Mouse (Mus musculus): ENCODE data around the gene Nt5c3b. TPM values are rescaled to one million over a fixed set of nuclear protein-coding genes. Genes with fewer than 3 reads are reported as not detected.

Gene Nt5c3b
- polyA plus RNA-seq, 1 experiment from 2014 or later = 31.6 TPM

DNA sequence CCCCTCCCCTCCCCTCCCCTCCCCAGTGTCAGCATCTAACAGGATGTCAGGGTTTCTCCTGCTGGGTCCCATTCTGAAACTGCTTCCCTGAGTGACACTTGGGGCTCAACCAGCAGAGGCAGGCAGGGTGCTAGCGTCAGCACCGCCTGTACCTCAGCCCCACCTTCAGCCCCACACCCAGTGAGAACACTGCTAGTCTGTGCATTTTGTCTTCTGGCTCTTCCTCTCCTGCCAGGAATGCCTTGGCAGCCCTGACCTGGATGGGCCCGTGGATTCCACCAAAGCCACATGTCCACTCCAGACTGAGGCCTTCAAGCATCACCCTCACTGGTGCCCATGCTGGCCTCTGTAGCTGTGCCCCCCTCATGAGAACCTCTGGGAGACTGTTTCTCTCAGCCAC, 31.9 kb downstream of the Nt5c3b start:
- WGBS = 78% methylated on average over 3 of the region's 3 CpGs
- no peaks in the 10 kb centered on the region for H3K9me3 ChIP-seq (ENCODE audit: control insufficient read depth)

DNA sequence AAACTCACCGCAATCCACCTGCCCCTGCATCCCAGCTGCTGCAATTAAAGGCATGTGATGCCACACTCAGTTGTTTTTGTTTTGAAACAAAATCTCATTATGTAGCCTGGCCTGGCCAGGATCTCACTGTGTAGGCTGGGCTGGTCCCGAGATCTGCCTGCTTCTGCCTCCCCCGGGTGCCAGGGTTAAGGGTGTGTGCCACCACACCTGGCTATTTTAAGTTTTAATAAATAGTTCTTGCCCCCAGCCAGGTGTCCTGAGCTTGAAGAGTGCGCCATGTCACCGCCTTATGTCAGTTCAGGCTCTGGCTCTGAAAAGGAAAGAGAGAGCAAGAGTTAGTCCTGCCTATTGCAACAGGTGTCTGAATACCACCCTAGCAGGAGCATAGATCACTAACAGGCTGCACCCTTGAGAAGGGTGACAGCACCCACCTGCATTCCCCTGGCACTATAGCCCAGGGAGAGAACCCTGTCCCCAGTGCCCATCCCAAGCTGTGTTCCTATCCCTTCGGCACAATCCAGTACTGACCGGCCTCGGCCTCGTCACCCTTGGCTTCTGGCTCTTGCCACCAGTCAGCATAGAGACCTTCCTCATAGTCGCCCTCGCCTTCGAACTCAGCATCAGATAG, 32.7 kb downstream of the Nt5c3b start:
- ATAC-seq = no peak
- Histone ChIP-seq H3K4me3 (ENCODE audit: low read depth, low read length) (no peak overlapping the region), H3K4me2 (replicated peaks; ENCODE audit: low read depth) (no peak overlapping the region), H3K27ac (ENCODE audit: low read depth, low read length) (no peak overlapping the region), H3K27me3 (replicated peaks; ENCODE audit: control insufficient read depth, insufficient read depth, low read length) (no peaks in the 10 kb centered on the region), H3K9ac (ENCODE audit: low read depth, low read length) (no peak overlapping the region), H3K36me3 (ENCODE audit: control insufficient read depth, insufficient read depth) (peaks cover 10% of the 10 kb centered on the region), H3K4me1 (replicated peaks; ENCODE audit: control insufficient read depth, insufficient read depth, low read length) (peaks cover 6% of the 10 kb centered on the region; the same call in 1 of the 2 replicates), H3K9me3 (ENCODE audit: control insufficient read depth) (no peaks in the 10 kb centered on the region)
- TF ChIP-seq CTCF (IDR thresholded peaks at IDR 0.05; ENCODE audit: low read depth) = no peak
- WGBS = 94% methylated on average over 12 of the region's 12 CpGs

More for the DNA sequence above, 31.9 kb downstream of the Nt5c3b start:
- Histone ChIP-seq H3K36me3 (ENCODE audit: control insufficient read depth, insufficient read depth) (peaks cover 10% of the 10 kb centered on the region), H3K4me2 (replicated peaks; ENCODE audit: low read depth) (no peak overlapping the region), H3K9ac (ENCODE audit: low read depth, low read length) (no peak overlapping the region), H3K4me3 (ENCODE audit: low read depth, low read length) (no peak overlapping the region), H3K27me3 (replicated peaks; ENCODE audit: control insufficient read depth, insufficient read depth, low read length) (no peaks in the 10 kb centered on the region), H3K27ac (ENCODE audit: low read depth, low read length) (no peak overlapping the region), H3K4me1 (replicated peaks; ENCODE audit: control insufficient read depth, insufficient read depth, low read length) (peaks cover 6% of the 10 kb centered on the region; the same call in 1 of the 2 replicates)
- no peak for TF ChIP-seq CTCF (IDR thresholded peaks at IDR 0.05; ENCODE audit: low read depth)
- ATAC-seq = no peak

DNA sequence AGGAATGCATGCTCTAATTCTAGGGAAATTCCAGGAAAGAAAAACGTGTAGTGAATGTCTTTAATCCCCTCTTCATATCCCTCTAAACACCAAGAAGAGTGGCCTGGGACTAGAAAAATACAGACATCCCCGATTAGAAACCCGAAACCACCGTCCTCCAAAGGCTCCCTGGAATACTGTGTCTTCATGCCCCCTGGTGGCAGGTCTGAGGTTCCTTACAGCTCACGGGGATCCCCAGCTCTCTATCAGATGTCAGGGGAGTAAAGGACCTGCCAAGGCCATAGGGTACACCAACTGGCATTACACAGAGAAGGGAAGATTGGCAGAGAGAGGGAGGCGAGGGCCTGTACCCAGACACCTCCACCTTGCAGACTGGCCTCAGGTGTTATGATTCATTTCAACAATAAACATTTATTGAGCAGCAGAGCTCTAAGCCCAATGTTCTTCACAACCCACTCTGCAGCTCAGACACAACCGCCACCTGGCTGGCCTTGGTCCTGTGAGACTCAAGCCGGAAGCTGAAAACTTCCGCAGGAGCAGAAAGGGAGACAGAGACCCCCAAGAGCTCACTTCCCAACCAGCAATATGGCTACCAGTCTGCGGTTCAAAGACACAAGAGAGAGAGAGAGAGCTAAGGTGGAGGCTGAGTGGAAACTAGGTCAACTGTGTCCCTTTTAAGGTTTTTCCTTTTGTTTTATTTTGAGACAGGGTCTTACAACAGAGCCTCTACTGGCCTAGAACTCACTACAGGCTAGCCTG, 33.4 kb downstream of the Nt5c3b start:
- no peaks in the 10 kb centered on the region for H3K9me3 ChIP-seq (ENCODE audit: control insufficient read depth)
- ATAC-seq = peak; percentile 50
- no peak overlapping the region for H3K4me2 ChIP-seq (replicated peaks; ENCODE audit: low read depth)
- WGBS = 38% methylated on average over 10 of the region's 10 CpGs
- no peak overlapping the region for H3K27ac ChIP-seq (ENCODE audit: low read depth, low read length)
- TF ChIP-seq CTCF (IDR thresholded peaks at IDR 0.05; ENCODE audit: low read depth) = peak; percentile 88
- no peaks in the 10 kb centered on the region for H3K27me3 ChIP-seq (replicated peaks; ENCODE audit: control insufficient read depth, insufficient read depth, low read length)
- no peak overlapping the region for H3K9ac ChIP-seq (ENCODE audit: low read depth, low read length)
- peaks cover 10% of the 10 kb centered on the region for H3K36me3 ChIP-seq (ENCODE audit: control insufficient read depth, insufficient read depth)
- H3K4me3 ChIP-seq (ENCODE audit: low read depth, low read length) = no peak overlapping the region
- peaks cover 6% of the 10 kb centered on the region; the same call in 1 of the 2 replicates for H3K4me1 ChIP-seq (replicated peaks; ENCODE audit: control insufficient read depth, insufficient read depth, low read length)

DNA sequence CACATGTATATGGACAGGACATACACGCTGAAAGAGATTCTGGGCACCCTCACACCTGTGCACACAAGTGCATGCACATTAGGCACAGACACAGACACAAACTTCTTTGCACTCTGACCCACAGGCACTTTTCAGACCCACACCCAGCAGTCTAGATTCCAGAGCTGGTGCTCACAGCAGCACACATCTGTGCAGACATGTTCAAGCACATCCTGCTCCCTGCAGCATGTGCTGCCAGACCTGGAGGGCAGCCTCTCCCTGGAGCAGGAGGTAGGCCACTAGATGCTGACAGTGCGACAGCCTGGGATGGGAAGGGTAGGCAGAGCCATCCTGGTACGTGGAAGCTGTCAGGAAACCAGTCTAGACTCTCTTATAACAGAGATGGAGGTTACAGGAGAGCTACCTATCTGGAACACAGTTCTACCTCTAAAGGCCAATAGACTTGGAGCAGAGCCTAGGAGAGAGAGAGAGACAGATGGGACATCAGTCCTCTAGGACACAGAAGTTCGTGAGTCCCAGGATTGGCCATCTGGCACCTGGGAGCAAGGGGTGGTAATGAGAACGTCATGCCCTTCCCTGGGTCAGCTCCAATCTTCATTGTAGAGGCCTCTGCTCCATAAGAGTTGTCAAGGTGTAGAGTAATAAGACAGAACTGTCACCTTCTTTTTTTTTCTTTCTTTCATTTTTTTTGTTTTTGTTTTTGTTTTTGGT, 34.5 kb downstream of the Nt5c3b start:
- WGBS = 89% methylated on average over 5 of the region's 5 CpGs
- Histone ChIP-seq H3K4me2 (replicated peaks; ENCODE audit: low read depth) (no peak overlapping the region), H3K27ac (ENCODE audit: low read depth, low read length) (no peak overlapping the region), H3K4me3 (ENCODE audit: low read depth, low read length) (no peak overlapping the region), H3K9me3 (ENCODE audit: control insufficient read depth) (no peaks in the 10 kb centered on the region), H3K27me3 (replicated peaks; ENCODE audit: control insufficient read depth, insufficient read depth, low read length) (no peaks in the 10 kb centered on the region), H3K36me3 (ENCODE audit: control insufficient read depth, insufficient read depth) (peaks cover 10% of the 10 kb centered on the region), H3K4me1 (replicated peaks; ENCODE audit: control insufficient read depth, insufficient read depth, low read length) (peaks cover 11% of the 10 kb centered on the region; the same call in 1 of the 2 replicates), H3K9ac (ENCODE audit: low read depth, low read length) (no peak overlapping the region)
- no peak for ATAC-seq
- TF ChIP-seq CTCF (IDR thresholded peaks at IDR 0.05; ENCODE audit: low read depth) = no peak

DNA sequence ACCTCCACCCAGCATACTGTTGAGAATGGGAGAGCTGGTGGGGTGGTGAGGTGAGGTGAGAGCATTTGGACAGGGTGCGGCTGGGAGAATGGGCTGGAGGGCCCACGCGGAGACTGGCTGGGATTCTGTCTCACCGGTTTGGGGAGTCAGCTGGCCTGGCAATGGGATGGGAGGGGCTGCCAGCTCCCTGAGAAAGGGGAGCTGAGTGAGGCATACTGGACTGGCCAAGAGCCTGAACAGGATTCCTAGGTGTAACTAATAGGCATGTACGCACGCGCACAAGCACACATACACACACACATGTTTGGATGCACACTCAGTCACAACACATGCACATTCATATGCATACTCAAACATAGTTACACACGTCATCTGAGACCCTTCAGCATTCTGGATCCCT, 35.3 kb downstream of the Nt5c3b start:
- ATAC-seq = no peak
- WGBS = 86% methylated on average over 8 of the region's 8 CpGs
- Histone ChIP-seq H3K27me3 (replicated peaks; ENCODE audit: control insufficient read depth, insufficient read depth, low read length) (no peaks in the 10 kb centered on the region), H3K9me3 (ENCODE audit: control insufficient read depth) (no peaks in the 10 kb centered on the region), H3K27ac (ENCODE audit: low read depth, low read length) (no peak overlapping the region), H3K4me3 (ENCODE audit: low read depth, low read length) (no peak overlapping the region), H3K36me3 (ENCODE audit: control insufficient read depth, insufficient read depth) (peaks cover 10% of the 10 kb centered on the region), H3K4me1 (replicated peaks; ENCODE audit: control insufficient read depth, insufficient read depth, low read length) (peaks cover 12% of the 10 kb centered on the region; the same call in 1 of the 2 replicates), H3K9ac (ENCODE audit: low read depth, low read length) (no peak overlapping the region), H3K4me2 (replicated peaks; ENCODE audit: low read depth) (no peak overlapping the region)
- no peak for TF ChIP-seq CTCF (IDR thresholded peaks at IDR 0.05; ENCODE audit: low read depth)

DNA sequence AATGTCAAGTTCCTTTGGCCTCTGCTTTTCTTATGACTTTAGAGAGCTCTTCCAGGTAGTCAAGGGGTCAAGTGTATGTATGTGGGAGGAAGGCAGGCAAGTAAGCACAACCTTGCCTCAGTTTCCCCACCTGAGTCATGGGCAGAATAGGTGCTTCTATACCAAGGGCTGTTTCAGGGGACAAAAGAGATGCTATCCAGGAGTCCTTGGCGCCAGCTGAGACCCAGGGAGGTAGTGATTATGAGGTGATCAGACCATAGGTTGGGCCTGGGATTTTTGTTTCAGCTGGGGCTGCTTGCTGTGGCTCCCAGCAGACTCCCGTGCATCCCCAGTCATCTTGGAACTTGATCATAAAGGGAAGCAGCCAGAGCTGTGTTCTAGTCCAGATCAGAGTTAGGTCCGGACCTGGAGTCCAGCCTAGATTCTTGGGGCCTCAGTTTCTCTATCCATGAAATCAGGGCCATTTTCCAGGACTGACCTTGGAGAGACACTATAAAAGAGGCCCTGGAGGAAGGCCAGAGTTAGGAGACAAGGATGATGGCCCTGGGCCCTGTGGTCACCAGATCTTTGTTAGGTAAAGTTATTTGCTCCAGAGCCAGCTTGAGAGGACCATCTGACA, 37.0 kb downstream of the Nt5c3b start:
- Histone ChIP-seq H3K27me3 (replicated peaks; ENCODE audit: control insufficient read depth, insufficient read depth, low read length) (no peaks in the 10 kb centered on the region), H3K4me3 (ENCODE audit: low read depth, low read length) (no peak overlapping the region), H3K9me3 (ENCODE audit: control insufficient read depth) (no peaks in the 10 kb centered on the region), H3K4me2 (replicated peaks; ENCODE audit: low read depth) (no peak overlapping the region), H3K36me3 (ENCODE audit: control insufficient read depth, insufficient read depth) (peaks cover 9% of the 10 kb centered on the region), H3K4me1 (replicated peaks; ENCODE audit: control insufficient read depth, insufficient read depth, low read length) (peaks cover 24% of the 10 kb centered on the region), H3K27ac (ENCODE audit: low read depth, low read length) (no peak overlapping the region), H3K9ac (ENCODE audit: low read depth, low read length) (no peak overlapping the region)
- WGBS = 86% methylated on average over 3 of the region's 3 CpGs
- no peak for TF ChIP-seq CTCF (IDR thresholded peaks at IDR 0.05; ENCODE audit: low read depth)
- ATAC-seq = no peak

All from intestine, postnatal 0 days (tissue).